Mouse (Mus musculus): ENCODE results near the gene Pla1a. TPM values are rescaled to one million over a fixed set of nuclear protein-coding genes. Genes with fewer than 3 reads are reported as not detected.

The Pla1a gene
- polyA plus RNA-seq, 1 experiment, result 4.7 TPM

DNA sequence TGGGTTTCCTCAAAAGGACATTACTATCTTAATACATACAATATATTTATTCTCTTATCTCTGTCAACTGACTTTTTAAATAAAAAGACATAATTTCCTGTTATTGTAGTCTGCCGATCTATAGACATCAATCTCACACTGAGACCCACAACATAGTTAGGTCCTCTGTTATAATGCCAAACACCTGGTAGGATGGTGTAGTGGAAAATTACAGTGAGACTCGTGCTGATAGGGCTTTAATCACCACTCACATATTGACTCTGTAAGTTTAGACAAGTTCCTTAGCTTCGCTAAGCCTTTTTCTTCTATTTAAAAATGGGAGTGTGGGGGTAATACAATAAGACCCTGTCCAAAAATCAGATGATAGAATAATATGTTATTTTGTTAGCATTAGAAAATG is 73.1 kb downstream of the Pla1a start:
- H3K27me3 ChIP-seq (ENCODE audit: control insufficient read depth, insufficient read depth, low read length), result no peaks in the 10 kb centered on the region

DNA sequence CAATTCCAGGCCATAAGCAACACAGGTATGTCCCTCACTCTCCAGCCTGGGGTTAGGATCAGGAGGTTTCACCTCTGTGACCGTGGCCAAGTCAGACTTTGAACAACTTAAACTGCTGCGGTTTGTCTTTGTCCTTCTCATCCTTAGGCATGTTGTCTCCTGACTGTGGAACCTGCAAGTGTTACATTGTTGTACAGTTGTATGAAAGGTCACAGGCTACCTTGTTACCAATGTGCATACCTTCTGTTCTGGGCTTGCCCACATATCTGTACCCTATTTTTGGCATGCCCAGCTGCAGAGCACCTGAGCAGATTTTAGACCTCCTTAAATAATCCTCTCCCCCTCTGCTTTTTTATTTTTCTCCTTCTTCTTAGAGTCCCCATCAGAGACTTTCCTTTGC is 73.7 kb downstream of the Pla1a start:
- no peaks in the 10 kb centered on the region for H3K36me3 ChIP-seq (ENCODE audit: control insufficient read depth, insufficient read depth, low read length)
- H3K27me3 ChIP-seq (ENCODE audit: control insufficient read depth, insufficient read depth, low read length), result no peaks in the 10 kb centered on the region
- no peak overlapping the region for H3K4me3 ChIP-seq (ENCODE audit: control insufficient read depth, low read depth, low read length)
- no peak for TF ChIP-seq POLR2A (IDR thresholded peaks at IDR 0.05; ENCODE audit: control insufficient read depth, low read depth, low read length)
- no peak for TF ChIP-seq CTCF (IDR thresholded peaks at IDR 0.05; ENCODE audit: control insufficient read depth, insufficient read depth, insufficient replicate concordance, low read depth, low read length)
- H3K27ac ChIP-seq (ENCODE audit: control insufficient read depth, insufficient read depth, low read depth, low read length), result no peak overlapping the region
- H3K4me1 ChIP-seq (ENCODE audit: control insufficient read depth, insufficient read depth, low read length), result peaks cover 10% of the 10 kb centered on the region

More for the DNA sequence above, 73.1 kb downstream of the Pla1a start:
- peaks cover 10% of the 10 kb centered on the region for H3K4me1 ChIP-seq (ENCODE audit: control insufficient read depth, insufficient read depth, low read length)
- no peak for TF ChIP-seq POLR2A (IDR thresholded peaks at IDR 0.05; ENCODE audit: control insufficient read depth, low read depth, low read length)
- no peak for TF ChIP-seq CTCF (IDR thresholded peaks at IDR 0.05; ENCODE audit: control insufficient read depth, insufficient read depth, insufficient replicate concordance, low read depth, low read length)
- H3K36me3 ChIP-seq (ENCODE audit: control insufficient read depth, insufficient read depth, low read length), result no peaks in the 10 kb centered on the region
- no peak overlapping the region for H3K4me3 ChIP-seq (ENCODE audit: control insufficient read depth, low read depth, low read length)
- H3K27ac ChIP-seq (ENCODE audit: control insufficient read depth, insufficient read depth, low read depth, low read length), result no peak overlapping the region

DNA sequence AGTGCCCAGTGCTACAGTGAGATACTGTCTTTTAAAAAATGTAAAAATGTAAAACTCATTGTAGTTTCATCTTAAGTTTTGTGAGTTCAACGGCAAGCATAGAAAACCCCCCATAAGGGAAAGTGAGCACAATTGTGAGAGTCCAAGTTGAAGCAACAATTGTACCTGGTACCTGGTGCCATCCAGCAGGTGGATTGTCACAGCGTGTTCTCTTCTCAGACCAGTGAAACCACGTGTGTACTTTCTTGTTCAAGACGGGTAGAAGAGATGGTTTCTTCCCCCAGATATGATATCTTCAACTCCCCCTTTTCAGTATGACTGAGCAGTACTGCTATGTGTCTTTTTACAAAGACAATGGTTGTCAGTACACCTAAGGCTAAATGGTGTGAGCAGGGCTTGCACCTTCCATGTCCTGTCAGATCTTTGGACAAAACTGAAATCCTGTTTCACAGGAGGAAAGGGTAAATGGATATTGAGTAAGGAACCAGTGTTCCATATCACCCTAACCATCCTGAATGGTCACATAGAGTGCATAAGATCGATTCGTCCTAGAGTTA is 74.6 kb downstream of the Pla1a start:
- peaks cover 10% of the 10 kb centered on the region for H3K4me1 ChIP-seq (ENCODE audit: control insufficient read depth, insufficient read depth, low read length)
- H3K36me3 ChIP-seq (ENCODE audit: control insufficient read depth, insufficient read depth, low read length), result no peaks in the 10 kb centered on the region
- no peak for TF ChIP-seq CTCF (IDR thresholded peaks at IDR 0.05; ENCODE audit: control insufficient read depth, insufficient read depth, insufficient replicate concordance, low read depth, low read length)
- TF ChIP-seq POLR2A (IDR thresholded peaks at IDR 0.05; ENCODE audit: control insufficient read depth, low read depth, low read length), result no peak
- no peaks in the 10 kb centered on the region for H3K27me3 ChIP-seq (ENCODE audit: control insufficient read depth, insufficient read depth, low read length)
- no peak overlapping the region for H3K27ac ChIP-seq (ENCODE audit: control insufficient read depth, insufficient read depth, low read depth, low read length)
- H3K4me3 ChIP-seq (ENCODE audit: control insufficient read depth, low read depth, low read length), result no peak overlapping the region

DNA sequence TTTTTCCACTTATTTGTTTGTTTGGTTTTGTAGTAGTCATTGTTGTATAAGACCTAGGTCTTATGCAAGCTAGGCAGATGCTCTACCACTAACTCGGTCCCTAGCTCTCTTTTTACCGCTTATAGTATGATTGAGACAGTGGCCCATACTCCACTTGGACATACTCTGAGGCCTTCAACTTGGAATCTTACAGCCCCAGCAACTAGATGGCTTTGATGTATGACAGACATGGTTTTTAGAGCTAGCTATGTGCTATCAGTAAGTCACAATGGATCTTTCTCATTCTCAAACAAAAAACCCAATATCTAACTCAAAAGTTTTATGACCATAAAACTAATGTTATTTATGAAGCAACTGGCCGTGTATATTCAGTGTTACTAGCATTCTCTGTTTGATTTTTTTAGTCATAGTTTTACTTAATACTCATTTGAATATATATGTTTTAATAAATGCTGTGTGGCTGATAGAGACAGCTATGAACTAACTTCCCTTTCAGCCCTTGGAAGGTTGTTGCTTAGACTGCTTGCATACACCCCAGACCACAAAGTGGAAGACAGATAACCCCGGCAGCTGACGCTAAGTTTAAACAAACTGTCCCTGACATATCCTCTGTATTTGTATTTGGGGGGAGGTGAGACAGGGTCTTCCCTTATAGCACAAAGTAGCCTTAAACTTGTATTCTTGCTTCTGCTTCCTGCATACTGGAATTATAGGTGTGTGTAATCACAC is 78.6 kb downstream of the Pla1a start:
- no peaks in the 10 kb centered on the region for H3K27me3 ChIP-seq (ENCODE audit: control insufficient read depth, insufficient read depth, low read length)
- H3K36me3 ChIP-seq (ENCODE audit: control insufficient read depth, insufficient read depth, low read length), result no peaks in the 10 kb centered on the region; the same call in 1 of the 2 replicates
- H3K27ac ChIP-seq (ENCODE audit: control insufficient read depth, insufficient read depth, low read depth, low read length), result no peak overlapping the region
- TF ChIP-seq CTCF (IDR thresholded peaks at IDR 0.05; ENCODE audit: control insufficient read depth, insufficient read depth, insufficient replicate concordance, low read depth, low read length) (no peak), POLR2A (IDR thresholded peaks at IDR 0.05; ENCODE audit: control insufficient read depth, low read depth, low read length) (no peak)
- H3K4me1 ChIP-seq (ENCODE audit: control insufficient read depth, insufficient read depth, low read length), result no peaks in the 10 kb centered on the region
- no peak overlapping the region for H3K4me3 ChIP-seq (ENCODE audit: control insufficient read depth, low read depth, low read length)

DNA sequence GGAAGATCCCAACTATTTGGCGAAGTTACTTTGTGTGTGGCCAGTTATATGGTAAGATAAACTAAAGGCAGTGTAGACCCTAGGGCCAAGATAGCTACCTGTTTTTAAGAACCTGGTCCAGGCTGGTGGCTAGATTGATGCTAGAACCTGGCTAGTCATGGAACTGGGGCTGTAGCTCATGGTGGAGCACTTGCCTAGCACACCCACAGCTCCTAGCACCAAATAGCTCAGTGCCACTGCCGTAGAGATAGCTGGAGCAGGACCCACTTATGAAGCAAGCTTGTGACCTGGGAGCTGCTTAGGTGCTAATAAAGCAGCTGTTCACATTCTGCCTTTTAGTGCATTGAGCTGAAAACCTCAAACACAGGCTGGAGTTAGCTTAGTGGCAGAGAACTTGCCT is 79.3 kb downstream of the Pla1a start:
- Histone ChIP-seq H3K36me3 (ENCODE audit: control insufficient read depth, insufficient read depth, low read length) (no peaks in the 10 kb centered on the region; the same call in 1 of the 2 replicates), H3K4me3 (ENCODE audit: control insufficient read depth, low read depth, low read length) (no peak overlapping the region), H3K27ac (ENCODE audit: control insufficient read depth, insufficient read depth, low read depth, low read length) (no peak overlapping the region), H3K4me1 (ENCODE audit: control insufficient read depth, insufficient read depth, low read length) (no peaks in the 10 kb centered on the region), H3K27me3 (ENCODE audit: control insufficient read depth, insufficient read depth, low read length) (no peaks in the 10 kb centered on the region)
- TF ChIP-seq POLR2A (IDR thresholded peaks at IDR 0.05; ENCODE audit: control insufficient read depth, low read depth, low read length), result no peak
- TF ChIP-seq CTCF (IDR thresholded peaks at IDR 0.05; ENCODE audit: control insufficient read depth, insufficient read depth, insufficient replicate concordance, low read depth, low read length), result no peak

DNA sequence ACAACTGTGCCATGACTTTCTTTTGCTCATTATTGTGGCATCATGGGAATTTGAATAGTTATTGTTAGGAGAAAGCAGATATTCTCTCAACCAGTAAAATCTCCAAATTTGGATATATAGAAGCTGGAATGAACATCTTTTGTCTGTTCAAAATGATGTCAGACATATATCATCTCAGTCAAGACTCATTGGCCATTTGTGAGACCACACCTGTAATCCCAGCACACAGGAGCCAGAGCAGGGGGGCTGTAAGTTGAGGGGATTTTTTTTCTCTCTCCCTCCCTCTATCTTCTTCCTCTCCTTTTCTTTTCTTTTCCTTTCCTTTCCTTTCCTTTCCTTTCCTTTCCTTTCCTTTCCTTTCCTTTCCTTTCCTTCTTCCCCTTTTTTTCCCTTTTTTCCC is 80.1 kb downstream of the Pla1a start:
- no peak for TF ChIP-seq POLR2A (IDR thresholded peaks at IDR 0.05; ENCODE audit: control insufficient read depth, low read depth, low read length)
- no peak for TF ChIP-seq CTCF (IDR thresholded peaks at IDR 0.05; ENCODE audit: control insufficient read depth, insufficient read depth, insufficient replicate concordance, low read depth, low read length)

DNA sequence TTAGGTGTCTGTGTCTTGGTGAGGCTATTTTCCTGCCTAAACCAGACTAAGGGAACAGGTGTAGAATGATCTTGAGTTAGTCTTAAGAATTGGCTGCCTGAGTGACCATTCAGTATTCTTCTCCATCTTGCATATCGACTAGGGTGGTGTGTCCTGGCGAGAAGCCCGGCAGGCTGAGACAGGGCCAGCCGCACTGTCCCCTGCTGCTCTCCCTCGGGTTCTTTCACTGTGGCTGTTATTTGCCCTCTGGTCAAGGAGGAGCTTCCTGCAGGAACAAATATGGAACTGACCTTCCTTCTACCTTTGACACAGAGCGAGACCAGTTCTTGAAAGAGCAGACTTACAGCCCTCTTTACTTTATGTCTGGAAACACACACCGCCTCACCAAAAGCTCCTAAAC is 80.9 kb downstream of the Pla1a start:
- H3K27me3 ChIP-seq (ENCODE audit: control insufficient read depth, insufficient read depth, low read length), result no peaks in the 10 kb centered on the region
- H3K27ac ChIP-seq (ENCODE audit: control insufficient read depth, insufficient read depth, low read depth, low read length), result no peak overlapping the region
- no peaks in the 10 kb centered on the region; the same call in 1 of the 2 replicates for H3K36me3 ChIP-seq (ENCODE audit: control insufficient read depth, insufficient read depth, low read length)
- H3K4me1 ChIP-seq (ENCODE audit: control insufficient read depth, insufficient read depth, low read length), result peaks cover 3% of the 10 kb centered on the region; the same call in 1 of the 2 replicates
- no peak overlapping the region for H3K4me3 ChIP-seq (ENCODE audit: control insufficient read depth, low read depth, low read length)
- TF ChIP-seq CTCF (IDR thresholded peaks at IDR 0.05; ENCODE audit: control insufficient read depth, insufficient read depth, insufficient replicate concordance, low read depth, low read length) (no peak), POLR2A (IDR thresholded peaks at IDR 0.05; ENCODE audit: control insufficient read depth, low read depth, low read length) (no peak)

More for the DNA sequence above, 80.1 kb downstream of the Pla1a start:
- Histone ChIP-seq H3K4me3 (ENCODE audit: control insufficient read depth, low read depth, low read length) (no peak overlapping the region), H3K27me3 (ENCODE audit: control insufficient read depth, insufficient read depth, low read length) (no peaks in the 10 kb centered on the region), H3K4me1 (ENCODE audit: control insufficient read depth, insufficient read depth, low read length) (no peaks in the 10 kb centered on the region), H3K27ac (ENCODE audit: control insufficient read depth, insufficient read depth, low read depth, low read length) (no peak overlapping the region), H3K36me3 (ENCODE audit: control insufficient read depth, insufficient read depth, low read length) (no peaks in the 10 kb centered on the region; the same call in 1 of the 2 replicates)
